Mouse (Mus musculus) lung, adult 2 months (tissue): ENCODE results near the gene Wdr46. TPM values are rescaled to one million over a fixed set of nuclear protein-coding genes. Genes with fewer than 3 reads are reported as not detected.
"Not testable (repeated sequence)": the region's sequence is repeated elsewhere in the genome, so short reads cannot be mapped to it uniquely, and the experiment has no call there.

ENCODE experiments used
- DNase-seq: peaks from one replicate; pipeline ENCODE4 v3.0.0; 2022
- H3K4me1 ChIP-seq: fragments of 200-500 bp; 2 replicates; pipeline ENCODE4 v1.6.1; 2011; ENCODE audit warnings: low read length; ENCODE audit not compliant: control insufficient read depth, insufficient read depth
- H3K4me3 ChIP-seq: fragments of 200-500 bp; replicated peaks from 2 replicates; pipeline ENCODE3; 2011; ENCODE audit warnings: low read depth, mild to moderate bottlenecking, control low read depth, low read length; ENCODE audit errors: extremely low read depth
- CTCF ChIP-seq: fragments of 200-500 bp; IDR thresholded peaks from 2 replicates; pipeline ENCODE4 v1.5.1; 2011; ENCODE audit warnings: mild to moderate bottlenecking, low read length, control low read depth; ENCODE audit not compliant: insufficient read depth
- POLR2A ChIP-seq: fragments of 200-500 bp; IDR thresholded peaks from 2 replicates; pipeline ENCODE4 v1.6.1; 2011; ENCODE audit warnings: low read depth, mild to moderate bottlenecking, control low read depth, low read length, borderline replicate concordance; ENCODE audit errors: extremely low read depth
- WGBS: fragments of 180-500 bp; shearing (Covaris S2); methylation state at CpG from one replicate; pipeline ENCODE4 v1.1.7; 2018; 5-methylcytosine and 5-hydroxymethylcytosine counted together
- polyA plus RNA-seq: library from polyadenylated mRNA; depleted of rRNA; stranded (reverse); fragments of >200 nt; gene quantifications from 2 replicates; pipeline ENCODE4 v1.2.3, GENCODE M21; 2012

The Wdr46 gene
- polyA plus RNA-seq, 1 experiment, result 16.8 TPM

- no peaks in the 10 kb centered on the region for H3K4me1 ChIP-seq
- no peak overlapping the region for H3K4me3 ChIP-seq
- whole genome bisulfite sequencing, result 49% methylated on average over 4 of the region's 4 CpGs
- no peak for TF ChIP-seq CTCF
- no peak for TF ChIP-seq POLR2A
- no peak for DNase-seq
These were observed 38.8 kb upstream of the Wdr46 start for GRCm38 (mm10) chr17:33901653-33902052.

- Histone ChIP-seq H3K4me1 (no peaks in the 10 kb centered on the region), H3K4me3 (no peak overlapping the region)
- DNase-seq, result no peak
- TF ChIP-seq CTCF (no peak), POLR2A (no peak)
- 55% methylated on average over 4 of the region's 4 CpGs for WGBS
These were observed 38.4 kb upstream of the Wdr46 start for GRCm38 (mm10) chr17:33902079-33902478.

GRCm38 (mm10) chr17:33902491-33902890, 38.0 kb upstream of the Wdr46 start:
- Histone ChIP-seq H3K4me3 (no peak overlapping the region), H3K4me1 (no peaks in the 10 kb centered on the region)
- DNase-seq, result no peak
- 46% methylated on average over 7 of the region's 7 CpGs for WGBS
- TF ChIP-seq CTCF, result no peak
- no peak for TF ChIP-seq POLR2A

GRCm38 (mm10) chr17:33903911-33904651, 36.4 kb upstream of the Wdr46 start:
- not testable (repeated sequence) for H3K4me1 ChIP-seq, H3K4me3 ChIP-seq, DNase-seq
- WGBS, result 74% methylated on average over 6 of the region's 6 CpGs

- 47% methylated on average over 4 of the region's 4 CpGs for WGBS
- not testable (repeated sequence) for H3K4me1 ChIP-seq, DNase-seq, H3K4me3 ChIP-seq
These were observed 35.6 kb upstream of the Wdr46 start, which contains the start of gene Platr17 for GRCm38 (mm10) chr17:33904835-33905234. Platr17 (plus strand) TSS chr17:33905135.

GRCm38 (mm10) chr17:33908331-33909076, 32.0 kb upstream of the Wdr46 start:
- under 1% methylated on average over 44 of the region's 44 CpGs for WGBS
- no peak for TF ChIP-seq POLR2A
- TF ChIP-seq CTCF, result no peak
- H3K4me3 ChIP-seq, result peak overlapping the region; percentile 65
- peaks cover 2% of the 10 kb centered on the region; the same call in 1 of the 2 replicates for H3K4me1 ChIP-seq
- peak; percentile 51 for DNase-seq

- WGBS, result under 1% methylated on average over 68 of the region's 68 CpGs
- DNase-seq, result peak; percentile 96
- TF ChIP-seq POLR2A, result peak; percentile 72; the same call in 1 of the 2 replicates
- no peak for TF ChIP-seq CTCF
- peak within 1 kb of the TSS; percentile 86 for H3K4me3 ChIP-seq
- H3K4me1 ChIP-seq, result peaks cover 2% of the 10 kb centered on the region; the same call in 1 of the 2 replicates
These were observed 31.2 kb upstream of the Wdr46 start, which contains the start of gene Daxx for GRCm38 (mm10) chr17:33909077-33909868. Daxx (plus strand) TSS chr17:33909414.

- DNase-seq, result peak; percentile 60
- WGBS, result under 1% methylated on average over 14 of the region's 14 CpGs
- TF ChIP-seq CTCF (no peak), POLR2A (peak; percentile 71; the same call in 1 of the 2 replicates)
- H3K4me3 ChIP-seq, result peak overlapping the region; percentile 86
- H3K4me1 ChIP-seq, result peaks cover 2% of the 10 kb centered on the region; the same call in 1 of the 2 replicates
These were observed 30.6 kb upstream of the Wdr46 start for GRCm38 (mm10) chr17:33909869-33910250.

- Histone ChIP-seq H3K4me1 (peaks cover 2% of the 10 kb centered on the region), H3K4me3 (no peak overlapping the region)
- no peak for DNase-seq
- 35% methylated on average over 11 of the region's 11 CpGs for WGBS
- TF ChIP-seq POLR2A (no peak), CTCF (no peak)
These were observed 30.0 kb upstream of the Wdr46 start for GRCm38 (mm10) chr17:33910346-33911051.
